Mouse (Mus musculus) urinary bladder, adult 2 months (tissue): ENCODE measurements around the gene Gsg1. TPM values are rescaled to one million over a fixed set of nuclear protein-coding genes. Genes with fewer than 3 reads are reported as not detected.
A peak's percentile ranks its signal among the peaks of the same experiment; 100 is the strongest.

Source experiments
- DNase-seq: peaks from one replicate; pipeline ENCODE4 v3.0.0; 2022; ENCODE audit warnings: low spot score
- polyA plus RNA-seq: library from polyadenylated mRNA; depleted of rRNA; stranded (reverse); fragments of >200 nt; gene quantifications from 2 replicates; pipeline ENCODE4 v1.2.3, GENCODE M21; 2012

The Gsg1 gene
- polyA plus RNA-seq, 1 experiment: 0.06 TPM

- DNase-seq: no peak
Measured at GRCm38 (mm10) chr6:135261124-135261523, 7.0 kb upstream of the Gsg1 start.

- DNase-seq: no peak
Measured at GRCm38 (mm10) chr6:135260435-135260834, 6.3 kb upstream of the Gsg1 start.

- DNase-seq: peak; percentile 63
Measured at GRCm38 (mm10) chr6:135252728-135253077, 1.4 kb downstream of the Gsg1 start.

GRCm38 (mm10) chr6:135251849-135252727, 2.1 kb downstream of the Gsg1 start:
- DNase-seq: no peak

GRCm38 (mm10) chr6:135250926-135251699, 3.0 kb downstream of the Gsg1 start:
- no peak for DNase-seq

GRCm38 (mm10) chr6:135249846-135250531, 4.2 kb downstream of the Gsg1 start:
- peak; percentile 59 for DNase-seq

GRCm38 (mm10) chr6:135247861-135248260, 6.3 kb downstream of the Gsg1 start:
- DNase-seq: no peak

- no peak for DNase-seq
Measured at GRCm38 (mm10) chr6:135245586-135245985, 8.6 kb downstream of the Gsg1 start.

- DNase-seq: no peak
Measured at GRCm38 (mm10) chr6:135240361-135240760, 13.8 kb downstream of the Gsg1 start.

GRCm38 (mm10) chr6:135238211-135238610, 15.9 kb downstream of the Gsg1 start:
- no peak for DNase-seq

- no peak for DNase-seq
Measured at GRCm38 (mm10) chr6:135237326-135237725, 16.8 kb downstream of the Gsg1 start.

GRCm38 (mm10) chr6:135236576-135236975, 17.6 kb downstream of the Gsg1 start:
- DNase-seq: no peak

GRCm38 (mm10) chr6:135235742-135236141, 18.4 kb downstream of the Gsg1 start:
- DNase-seq: no peak

GRCm38 (mm10) chr6:135232443-135233182, 21.5 kb downstream of the Gsg1 start:
- no peak for DNase-seq

GRCm38 (mm10) chr6:135230586-135230985, 23.6 kb downstream of the Gsg1 start:
- no peak for DNase-seq

GRCm38 (mm10) chr6:135228465-135228941, 25.6 kb downstream of the Gsg1 start:
- no peak for DNase-seq

GRCm38 (mm10) chr6:135223786-135224416, 30.2 kb downstream of the Gsg1 start:
- no peak for DNase-seq

GRCm38 (mm10) chr6:135219916-135220315, 34.2 kb downstream of the Gsg1 start:
- DNase-seq: no peak

- no peak for DNase-seq
Measured at GRCm38 (mm10) chr6:135218330-135218729, 35.8 kb downstream of the Gsg1 start.

GRCm38 (mm10) chr6:135212666-135213065, 41.5 kb downstream of the Gsg1 start:
- DNase-seq: no peak

- no peak for DNase-seq
Measured at GRCm38 (mm10) chr6:135211169-135211568, 43.0 kb downstream of the Gsg1 start.
